Mouse (Mus musculus) thymus, postnatal 25 days (tissue): Measurements from ENCODE around the gene Pemt.

ENCODE experiments used
- DNase-seq: peaks from one replicate; pipeline ENCODE4 v3.0.0; 2022

The Pemt gene

GRCm38 (mm10) chr11:60046058-60046735 is at the start of gene Pemt:
Pemt (minus strand) TSS chr11:60046489.
- peak; percentile 96 for DNase-seq

- peak; percentile 30 for DNase-seq
These were observed 48.9 kb upstream of the Pemt start for GRCm38 (mm10) chr11:60094909-60095810.

- DNase-seq: no peak
These were observed 47.8 kb upstream of the Pemt start for GRCm38 (mm10) chr11:60093984-60094587.

- no peak for DNase-seq
These were observed 46.9 kb upstream of the Pemt start for GRCm38 (mm10) chr11:60093227-60093626.

GRCm38 (mm10) chr11:60091422-60091761 is 45.1 kb upstream of the Pemt start:
- DNase-seq: no peak

GRCm38 (mm10) chr11:60090696-60091421 is 44.6 kb upstream of the Pemt start:
- no peak for DNase-seq

GRCm38 (mm10) chr11:60088947-60089346 is 42.7 kb upstream of the Pemt start:
- DNase-seq: peak; percentile 36

- no peak for DNase-seq
These were observed 40.4 kb upstream of the Pemt start for GRCm38 (mm10) chr11:60086676-60087075.

GRCm38 (mm10) chr11:60084589-60084988 is 38.3 kb upstream of the Pemt start:
- peak; percentile 85 for DNase-seq

DNA sequence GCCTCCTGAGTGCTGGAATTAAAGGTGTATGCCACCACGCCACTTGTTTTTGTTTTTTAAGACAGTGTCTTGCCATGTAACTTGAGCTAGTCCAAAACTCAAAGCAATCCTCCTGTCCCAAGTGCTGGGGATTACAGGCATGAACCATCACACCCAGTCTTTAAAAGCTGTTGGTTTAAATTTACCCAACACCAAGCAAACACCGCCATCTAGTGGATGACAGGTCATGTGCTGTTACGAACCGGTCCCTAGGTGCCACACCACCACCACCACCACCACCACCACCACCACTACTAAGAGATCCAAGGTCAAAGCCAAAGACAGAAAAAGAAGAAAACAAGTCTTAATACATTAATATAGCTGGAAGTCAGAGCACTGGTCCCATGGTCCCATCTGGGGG is 30.5 kb upstream of the Pemt start:
- DNase-seq: peak; percentile 77

DNA sequence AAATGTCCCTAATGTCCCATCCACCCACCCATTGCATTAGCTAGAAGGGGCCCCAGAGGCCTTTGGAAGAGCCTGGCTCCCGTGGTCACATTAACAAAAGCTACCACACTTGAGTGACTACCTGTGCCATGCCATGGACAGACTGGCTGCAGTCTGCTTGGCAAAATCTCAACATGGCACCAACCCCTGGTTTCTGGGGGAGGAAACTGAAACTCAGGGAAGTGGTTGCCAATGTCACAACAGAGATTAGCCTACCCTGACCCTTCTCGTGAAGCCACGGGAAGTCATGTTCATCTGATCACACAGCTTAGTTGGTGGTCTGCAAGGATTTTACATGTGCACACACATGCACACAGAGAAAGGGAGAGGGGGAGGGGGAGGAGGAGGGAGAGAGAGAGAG is 29.9 kb upstream of the Pemt start:
- DNase-seq: no peak

GRCm38 (mm10) chr11:60073936-60074502 is 27.7 kb upstream of the Pemt start:
- DNase-seq: no peak

GRCm38 (mm10) chr11:60073121-60073520 is 26.8 kb upstream of the Pemt start:
- DNase-seq: no peak

GRCm38 (mm10) chr11:60071221-60071620 is 24.9 kb upstream of the Pemt start:
- no peak for DNase-seq

DNA sequence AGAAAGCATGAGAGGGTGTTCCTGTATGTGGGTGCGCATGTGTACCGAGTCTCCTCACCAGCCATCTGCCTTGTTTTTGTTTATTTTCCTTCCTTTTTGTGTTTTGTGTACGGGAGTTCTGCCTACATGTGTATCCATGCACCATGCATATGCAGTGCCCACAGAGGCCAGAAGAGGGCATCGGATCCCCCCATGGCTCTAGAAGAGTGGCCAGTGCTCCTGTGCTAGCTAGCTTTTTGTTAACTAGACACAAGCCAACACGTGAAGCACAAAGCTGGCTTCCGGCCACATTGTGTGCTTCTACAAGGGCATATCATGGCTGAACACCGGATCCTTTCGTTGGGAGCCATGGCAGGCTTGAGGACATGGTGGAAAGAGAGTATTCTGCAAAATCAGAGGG is 24.3 kb upstream of the Pemt start:
- DNase-seq: peak; percentile 69

- DNase-seq: no peak
These were observed 22.3 kb upstream of the Pemt start for GRCm38 (mm10) chr11:60068631-60069030.

DNA sequence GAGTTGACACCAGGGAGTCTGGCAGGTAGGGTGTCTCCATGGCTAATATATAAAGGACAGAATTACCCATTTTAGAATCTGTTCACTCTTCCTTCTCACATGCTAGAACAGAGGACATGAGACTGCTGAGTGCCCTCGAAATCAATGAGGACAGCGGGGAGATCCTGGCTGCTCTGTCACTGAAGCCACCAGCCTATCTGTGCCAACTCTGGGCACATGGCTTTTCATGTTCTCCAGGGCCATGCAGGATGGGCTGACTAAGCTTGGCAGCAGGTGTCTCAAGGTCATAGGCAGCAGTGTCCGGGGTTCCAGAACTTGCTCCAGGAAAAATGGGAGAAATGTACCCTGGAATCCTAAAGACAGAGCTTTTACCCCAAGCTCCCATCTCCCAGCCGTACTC is 21.4 kb upstream of the Pemt start:
- no peak for DNase-seq

DNA sequence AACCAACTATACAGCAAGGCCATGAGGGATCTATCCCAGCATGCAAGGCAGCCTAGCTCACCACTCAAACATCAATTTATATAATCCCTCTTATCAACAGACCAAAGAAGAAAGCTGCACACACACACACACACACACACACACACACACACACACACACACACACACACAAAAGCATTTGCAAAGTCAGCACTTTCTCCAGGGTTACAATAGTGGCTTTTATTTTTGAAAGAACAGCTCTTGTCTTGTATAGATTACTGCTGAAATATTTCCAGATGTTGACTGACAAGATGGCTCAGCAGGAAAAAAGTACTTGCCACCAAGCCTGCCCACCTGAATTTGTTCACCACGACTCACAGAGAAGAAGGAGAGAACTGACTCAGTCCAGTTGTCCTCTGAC is 19.0 kb upstream of the Pemt start:
- DNase-seq: no peak

GRCm38 (mm10) chr11:60061504-60062006 is 15.3 kb upstream of the Pemt start:
- DNase-seq: no peak

- DNase-seq: no peak
These were observed 13.7 kb upstream of the Pemt start for GRCm38 (mm10) chr11:60060026-60060425.

DNA sequence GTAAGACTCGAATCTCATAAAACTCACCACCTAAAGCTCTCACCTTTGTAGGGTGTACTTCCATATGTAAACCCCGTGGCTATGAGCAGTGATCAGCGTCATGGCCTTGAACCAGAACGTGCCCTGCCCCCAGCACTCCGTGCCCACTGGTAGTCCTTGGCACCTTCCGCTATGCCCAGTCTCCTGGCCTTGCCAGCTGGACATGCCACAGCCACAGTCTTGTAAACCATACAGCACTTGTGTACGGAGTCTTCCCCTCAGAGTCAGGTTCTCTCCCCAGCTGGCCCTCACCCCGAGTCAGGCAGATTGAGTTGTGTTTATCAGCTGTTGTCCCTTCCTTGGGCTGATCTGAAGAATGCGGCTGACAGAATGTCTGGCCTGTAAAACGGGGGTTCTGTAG is 12.2 kb upstream of the Pemt start:
- DNase-seq: no peak

GRCm38 (mm10) chr11:60057987-60058386 is 11.7 kb upstream of the Pemt start:
- no peak for DNase-seq

- no peak for DNase-seq
These were observed 10.2 kb upstream of the Pemt start for GRCm38 (mm10) chr11:60056520-60056919.
